Mouse (Mus musculus) cortical plate, adult 2 months (tissue): ENCODE data around the gene Iltifb. TPM values are rescaled to one million over a fixed set of nuclear protein-coding genes. Genes with fewer than 3 reads are reported as not detected.
"Not testable (repeated sequence)": the region's sequence is repeated elsewhere in the genome, so short reads cannot be mapped to it uniquely, and the experiment has no call there.

Experiments
- H3K27ac ChIP-seq: fragments of 200-500 bp; 2 replicates; pipeline ENCODE4 v1.5.1; 2012; ENCODE audit warnings: low read length, control low read depth, inconsistent platforms; ENCODE audit not compliant: insufficient read depth
- H3K4me1 ChIP-seq: fragments of 200-500 bp; 2 replicates; pipeline ENCODE4 v1.6.1; 2011; ENCODE audit warnings: low read length; ENCODE audit not compliant: control insufficient read depth, insufficient read depth
- H3K4me3 ChIP-seq: fragments of 200-500 bp; 2 replicates; pipeline ENCODE4 v1.5.1; 2011; ENCODE audit warnings: mild to moderate bottlenecking, low read length, control low read depth; ENCODE audit not compliant: insufficient read depth
- CTCF ChIP-seq: fragments of 200-500 bp; IDR thresholded peaks from 2 replicates; pipeline ENCODE4 v1.5.1; 2011; ENCODE audit warnings: mild to moderate bottlenecking, control low read depth, low read length; ENCODE audit not compliant: insufficient read depth; ENCODE audit errors: extremely low read depth
- POLR2A ChIP-seq: fragments of 200-500 bp; IDR thresholded peaks from 2 replicates; pipeline ENCODE4 v1.6.1; 2011; ENCODE audit warnings: mild to moderate bottlenecking, low read length, control low read depth; ENCODE audit not compliant: insufficient read depth; ENCODE audit errors: extremely low read depth
- polyA plus RNA-seq: library from polyadenylated mRNA; depleted of rRNA; stranded (reverse); fragments of >200 nt; gene quantifications from 2 replicates; pipeline ENCODE4 v1.2.3, GENCODE M21; 2012; rRNA removed

Gene Iltifb
- polyA plus RNA-seq, 1 experiment: 0.23 TPM

DNA sequence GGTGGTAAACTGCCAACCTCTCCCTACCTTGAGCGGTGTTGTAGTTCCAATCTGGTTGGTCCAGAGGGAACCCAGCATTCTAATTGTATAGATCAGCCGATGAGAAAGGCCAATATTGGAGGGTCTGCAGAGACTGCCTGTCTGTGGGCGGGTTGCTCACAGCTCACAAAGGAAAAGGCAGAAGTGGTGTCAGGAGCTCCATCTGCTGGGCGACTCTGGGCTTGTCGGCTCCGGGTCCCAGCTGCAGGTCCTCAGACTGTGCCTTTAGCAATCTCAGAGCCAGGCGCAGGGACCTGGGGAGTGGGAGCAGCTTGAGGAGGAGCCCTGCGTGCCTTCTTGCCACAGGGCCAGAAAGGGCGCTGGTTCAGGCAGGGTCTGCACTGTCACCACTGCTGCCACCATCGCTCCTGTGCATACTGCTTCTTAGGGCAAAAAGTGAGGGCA lies 44.0 kb downstream of the Iltifb start:
- no peaks in the 10 kb centered on the region for H3K4me1 ChIP-seq
- no peak overlapping the region for H3K27ac ChIP-seq
- no peak for TF ChIP-seq POLR2A
- TF ChIP-seq CTCF: peak; percentile 45
- no peak overlapping the region for H3K4me3 ChIP-seq

DNA sequence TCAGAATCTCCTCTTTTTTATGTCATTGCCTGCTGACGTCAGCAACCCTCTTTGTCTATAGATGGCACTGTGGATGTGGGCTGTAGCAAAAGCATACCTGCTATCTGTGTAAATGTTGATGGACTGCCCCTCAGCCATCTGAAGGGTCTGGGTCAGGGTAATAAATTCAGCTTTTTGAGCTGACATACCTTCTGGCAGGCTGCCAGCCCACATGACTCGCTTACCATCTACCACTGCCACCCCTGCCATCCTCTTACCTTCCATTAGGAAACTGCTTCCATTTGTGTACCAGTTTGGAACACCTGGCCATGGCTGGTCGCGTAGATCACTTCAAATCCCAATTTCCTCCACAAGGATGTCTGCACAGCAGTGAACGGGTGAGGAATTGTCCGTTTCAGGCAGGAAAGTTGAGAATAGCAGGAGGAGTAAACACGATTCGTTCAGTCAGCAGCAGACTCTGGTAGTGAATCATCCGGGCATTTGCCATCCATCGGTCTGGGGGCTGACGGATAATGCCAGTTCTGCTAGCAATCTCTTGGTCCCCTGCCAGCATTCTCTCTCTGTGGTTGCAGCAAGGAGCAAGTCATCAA lies 45.7 kb downstream of the Iltifb start:
- not testable (repeated sequence) for H3K4me3 ChIP-seq, H3K27ac ChIP-seq, H3K4me1 ChIP-seq

- not testable (repeated sequence) for H3K4me1 ChIP-seq, H3K4me3 ChIP-seq, H3K27ac ChIP-seq
Observed at GRCm38 (mm10) chr10:118240680-118241079, 54.2 kb downstream of the Iltifb start, which contains the start of gene Gm32717. TSS of gene Gm32717 (minus strand) at chr10:118240780.

Other genes with a start within 250 kb of the Iltifb start
- 11.3 and 12.0 TPM in 2 replicates for gene Mdm1, start 153.2 kb downstream of the Iltifb start, polyA plus RNA-seq
- 0.15 and 0.29 TPM in 2 replicates for gene Il22, start 90.1 kb downstream of the Iltifb start, polyA plus RNA-seq
- 0.08 TPM in 1 of 2 replicates, not detected in the other for gene Gm32717, start 54.3 kb downstream of the Iltifb start, polyA plus RNA-seq
- 0.08 TPM in 1 of 2 replicates, not detected in the other for gene Gm32802, start 36.4 kb downstream of the Iltifb start, polyA plus RNA-seq
- not detected in 2 replicates for gene Gm9040, start 31.9 kb upstream of the Iltifb start, polyA plus RNA-seq
- gene Gm9044, start 37.4 kb upstream of the Iltifb start, polyA plus RNA-seq: not detected in 2 replicates
- 0.04 and 0.08 TPM in 2 replicates for gene Gm9045, start 42.8 kb upstream of the Iltifb start, polyA plus RNA-seq
- not detected in 2 replicates for gene Gm9046, start 48.2 kb upstream of the Iltifb start, polyA plus RNA-seq
- gene Gm9048, start 53.6 kb upstream of the Iltifb start, polyA plus RNA-seq: not detected in 2 replicates
- 0.04 and 0.08 TPM in 2 replicates for gene Gm9049, start 59.1 kb upstream of the Iltifb start, polyA plus RNA-seq
- not detected in 2 replicates for gene Ifng, start 146.0 kb upstream of the Iltifb start, polyA plus RNA-seq